Mouse (Mus musculus) G1E (cell line): Measurements from ENCODE around the gene Hibadh. TPM values are rescaled to one million over a fixed set of nuclear protein-coding genes. Genes with fewer than 3 reads are reported as not detected.
"Not testable (repeated sequence)": the region's sequence is repeated elsewhere in the genome, so short reads cannot be mapped to it uniquely, and the experiment has no call there.

Experiments used
- ATAC-seq: 2 replicates; pipeline ENCODE4 v1.8.0; 2016; ENCODE audit warnings: mild to moderate bottlenecking; ENCODE audit not compliant: insufficient number of reproducible peaks, poor library complexity, low FRiP score, severe bottlenecking; ENCODE audit errors: extremely low read depth
- DNase-seq: peaks from one replicate; pipeline ENCODE4 v3.0.0; 2012; ENCODE audit warnings: low spot score
- H3K27me3 ChIP-seq: 2 replicates; pipeline ENCODE4 v1.6.1; 2012; ENCODE audit warnings: mild to moderate bottlenecking, low read length, inconsistent platforms; ENCODE audit not compliant: insufficient read depth
- H3K36me3 ChIP-seq: replicated peaks from 2 replicates; pipeline ENCODE3; 2012; ENCODE audit warnings: mild to moderate bottlenecking, inconsistent platforms
- H3K4me1 ChIP-seq: 2 replicates; pipeline ENCODE4 v1.6.1; 2012; ENCODE audit warnings: low read depth, low read length, inconsistent platforms, mixed read lengths; ENCODE audit not compliant: insufficient read depth
- H3K4me3 ChIP-seq: 2 replicates; pipeline ENCODE4 v1.5.1; 2012; ENCODE audit warnings: low read depth, mild to moderate bottlenecking, inconsistent platforms, low read length, moderate library complexity, mixed read lengths
- H3K9me3 ChIP-seq: replicated peaks from 2 replicates; pipeline ENCODE4 v1.6.1; 2012; ENCODE audit warnings: inconsistent platforms
- CTCF ChIP-seq: IDR thresholded peaks from 2 replicates; pipeline ENCODE4 v1.5.1; 2012; ENCODE audit warnings: low read depth, low read length, inconsistent platforms, mixed read lengths
- GATA1 ChIP-seq: IDR thresholded peaks from 2 replicates; pipeline ENCODE4 v1.6.1; 2012; ENCODE audit warnings: borderline replicate concordance, low read length, inconsistent platforms, mixed read lengths
- GATA2 ChIP-seq: IDR thresholded peaks from 2 replicates; pipeline ENCODE4 v1.6.1; 2012; ENCODE audit warnings: low read depth, low read length, inconsistent platforms, borderline replicate concordance
- POLR2AphosphoS5 ChIP-seq: IDR thresholded peaks from 2 replicates; pipeline ENCODE4 v1.6.1; 2012; ENCODE audit warnings: low read depth, low read length, inconsistent platforms; ENCODE audit not compliant: insufficient replicate concordance
- TAL1 ChIP-seq: conservative IDR thresholded peaks from 2 replicates; pipeline ENCODE4 v1.6.1; 2012; ENCODE audit warnings: low read depth, low read length, inconsistent platforms, mixed read lengths
- polyA plus RNA-seq: library from polyadenylated mRNA; stranded (reverse); fragments of >175 nt; gene quantifications from 2 replicates; pipeline ENCODE4 v1.2.3, GENCODE M21; 2012
- total RNA-seq, 2 experiments: library from RNA; stranded (forward) in 1 of 2; stranded (reverse) in 1 of 2; fragments of 200-1000 nt in 1 of 2; fragments of >200 nt in 1 of 2; fragmentation: Nextera tagmentation in 1 of 2; gene quantifications; 2 replicates each; pipeline ENCODE4 v1.2.3; 2014 to 2017

Hibadh gene
- 105 and 112 TPM in 2 replicates for total RNA-seq (2014; fragmentation: Nextera tagmentation)
- 61.6 and 72.9 TPM in 2 replicates for total RNA-seq (2017)
- polyA plus RNA-seq = 16.7 and 20.1 TPM in 2 replicates

DNA sequence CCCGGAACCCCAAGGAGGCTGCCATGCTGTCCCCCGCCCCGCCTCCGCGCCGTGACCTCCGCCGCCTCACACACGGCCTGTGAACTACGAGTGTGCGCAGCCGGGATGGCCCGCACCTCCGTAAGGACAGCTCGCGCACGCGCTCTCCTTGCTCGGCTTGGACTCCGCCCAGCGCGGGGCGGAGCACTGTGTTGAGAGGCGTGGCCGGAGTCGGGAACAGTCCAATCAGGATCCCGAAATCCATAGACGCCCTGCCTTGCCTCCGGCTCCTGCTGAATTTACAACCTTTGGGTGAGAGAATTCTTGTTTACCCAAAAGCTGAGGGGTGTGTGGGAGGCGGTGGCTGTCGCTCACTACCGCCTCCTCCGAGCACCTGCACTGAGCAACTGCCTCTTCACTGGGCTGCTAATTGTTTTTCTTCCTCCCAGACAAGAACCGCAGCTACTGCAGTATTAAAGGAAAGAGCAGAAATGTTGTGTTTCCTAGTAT is at the start of gene Hibadh:
Gene Hibadh, minus strand, starts transcription at position 166 of the 489 bp plus-strand sequence.
- ATAC-seq (peak; percentile 94), DNase-seq (peak; percentile 90)
- Histone ChIP-seq H3K4me3 (peak within 1 kb of the TSS; percentile 80), H3K27me3 (no peaks in the 10 kb centered on the region), H3K36me3 (peaks cover 12% of the 10 kb centered on the region), H3K9me3 (no peaks in the 10 kb centered on the region), H3K4me1 (peaks cover 22% of the 10 kb centered on the region)
- no peak for TF ChIP-seq POLR2AphosphoS5
- no peak for TF ChIP-seq CTCF
- TF ChIP-seq GATA2 = no peak
- TF ChIP-seq TAL1 = no peak

- H3K4me3 ChIP-seq = no peak overlapping the region
- H3K9me3 ChIP-seq = no peaks in the 10 kb centered on the region
- DNase-seq = no peak
- H3K4me1 ChIP-seq = 0 out of 2 replicates have a peak, but pooled peaks cover 2% of the 10 kb centered on the region
- peaks cover 39% of the 10 kb centered on the region for H3K27me3 ChIP-seq
- no peak for TF ChIP-seq GATA1
- no peak for TF ChIP-seq CTCF
- no peak for TF ChIP-seq TAL1
- TF ChIP-seq GATA2 = no peak
- no peak for TF ChIP-seq POLR2AphosphoS5
- no peak for ATAC-seq
- no peaks in the 10 kb centered on the region for H3K36me3 ChIP-seq
These were observed 46.8 kb upstream of the Hibadh start for GRCm38 (mm10) chr6:52686901-52687500.

DNA sequence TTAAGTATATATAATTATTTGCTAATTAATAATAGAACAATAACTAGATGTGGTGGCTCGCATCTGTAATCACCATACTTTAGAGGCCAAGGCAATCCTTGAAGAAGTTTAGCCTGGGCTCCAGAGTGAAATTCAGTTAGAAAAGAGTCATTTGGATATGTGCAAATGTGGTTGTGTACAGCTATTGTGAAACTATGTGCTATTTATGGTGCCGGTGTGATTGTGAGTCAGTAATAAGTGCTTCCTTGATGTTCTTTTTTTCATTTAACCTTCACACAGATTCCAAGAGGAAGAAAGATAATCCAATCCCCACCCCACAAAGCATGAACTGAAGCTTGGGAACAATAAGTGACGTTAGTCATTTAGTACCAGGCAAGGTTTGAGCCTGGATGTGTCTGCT is 42.4 kb upstream of the Hibadh start:
- H3K4me1 ChIP-seq = peaks cover 14% of the 10 kb centered on the region
- H3K9me3 ChIP-seq = no peaks in the 10 kb centered on the region
- H3K4me3 ChIP-seq = no peak overlapping the region
- ATAC-seq = no peak
- TF ChIP-seq GATA2 (no peak), POLR2AphosphoS5 (no peak), TAL1 (no peak), GATA1 (no peak), CTCF (no peak)
- H3K36me3 ChIP-seq = no peaks in the 10 kb centered on the region
- peaks cover 39% of the 10 kb centered on the region for H3K27me3 ChIP-seq
- no peak for DNase-seq

DNA sequence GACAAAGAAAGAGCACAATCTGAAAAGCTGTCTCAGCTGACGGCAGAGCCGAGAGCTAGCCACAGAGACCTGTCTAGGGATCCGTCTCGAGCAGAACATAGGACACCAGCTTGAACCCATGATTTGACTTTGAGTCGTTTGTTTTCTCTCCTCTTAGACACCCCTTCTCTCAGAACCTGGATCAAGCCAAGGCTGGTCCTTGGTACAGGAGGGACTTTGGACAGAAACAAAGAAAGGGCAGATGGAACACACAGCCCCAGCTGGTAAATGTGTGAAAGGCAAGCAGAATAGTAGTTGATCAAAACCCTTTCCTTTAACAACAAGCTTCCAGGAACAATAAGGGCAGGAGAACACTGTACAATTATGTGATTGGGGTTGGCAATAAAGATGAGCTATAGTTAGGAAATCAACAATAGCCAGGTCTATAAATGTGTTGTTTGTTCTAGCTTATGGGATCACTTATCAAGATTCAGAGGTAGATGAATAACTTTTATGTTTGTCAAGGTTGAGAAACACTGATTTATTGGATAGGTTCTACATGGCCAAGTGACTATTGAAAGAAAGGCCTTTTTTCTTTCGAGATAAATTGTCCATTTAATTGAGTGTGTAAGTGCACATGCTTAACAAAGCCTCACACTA is 41.8 kb upstream of the Hibadh start:
- no peak for ATAC-seq

DNA sequence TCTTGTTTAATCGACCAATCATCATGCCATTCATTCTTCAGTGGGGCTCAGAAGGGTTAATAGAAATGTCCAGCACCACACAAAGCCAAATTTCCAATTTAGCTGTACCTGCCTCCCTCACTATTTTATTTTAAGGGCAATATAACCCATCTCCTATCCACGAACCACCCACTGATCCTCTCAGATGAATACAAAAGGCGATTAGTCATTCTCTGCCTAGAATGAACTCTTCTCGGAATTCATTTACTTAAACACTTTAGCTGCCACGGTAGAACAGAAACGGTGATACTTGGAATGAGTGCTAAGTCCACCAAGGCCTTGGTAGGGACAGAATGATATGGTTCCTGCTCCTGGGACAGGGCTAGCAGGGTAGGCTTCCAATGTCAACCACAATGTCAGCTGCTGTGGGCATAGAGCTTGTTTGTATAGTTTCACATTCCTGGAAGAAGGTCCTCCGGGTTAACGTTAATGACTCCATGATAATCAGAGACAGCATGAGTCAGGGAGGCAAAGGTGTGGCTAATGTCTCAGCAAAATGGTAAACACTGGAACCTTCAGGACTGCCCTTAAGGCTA is 40.4 kb upstream of the Hibadh start:
- ATAC-seq = no peak
- DNase-seq = no peak
- Histone ChIP-seq H3K4me1 (peaks cover 19% of the 10 kb centered on the region), H3K4me3 (no peak overlapping the region), H3K36me3 (no peaks in the 10 kb centered on the region), H3K27me3 (peaks cover 35% of the 10 kb centered on the region), H3K9me3 (no peaks in the 10 kb centered on the region)
- TF ChIP-seq TAL1 (no peak), CTCF (no peak), GATA1 (no peak), GATA2 (no peak), POLR2AphosphoS5 (no peak)

More for the DNA sequence above, 41.8 kb upstream of the Hibadh start:
- TF ChIP-seq TAL1 = no peak
- no peak for TF ChIP-seq GATA2
- TF ChIP-seq GATA1 = no peak
- Histone ChIP-seq H3K4me3 (no peak overlapping the region), H3K27me3 (peaks cover 39% of the 10 kb centered on the region), H3K9me3 (no peaks in the 10 kb centered on the region), H3K36me3 (no peaks in the 10 kb centered on the region), H3K4me1 (peaks cover 14% of the 10 kb centered on the region)
- no peak for DNase-seq

DNA sequence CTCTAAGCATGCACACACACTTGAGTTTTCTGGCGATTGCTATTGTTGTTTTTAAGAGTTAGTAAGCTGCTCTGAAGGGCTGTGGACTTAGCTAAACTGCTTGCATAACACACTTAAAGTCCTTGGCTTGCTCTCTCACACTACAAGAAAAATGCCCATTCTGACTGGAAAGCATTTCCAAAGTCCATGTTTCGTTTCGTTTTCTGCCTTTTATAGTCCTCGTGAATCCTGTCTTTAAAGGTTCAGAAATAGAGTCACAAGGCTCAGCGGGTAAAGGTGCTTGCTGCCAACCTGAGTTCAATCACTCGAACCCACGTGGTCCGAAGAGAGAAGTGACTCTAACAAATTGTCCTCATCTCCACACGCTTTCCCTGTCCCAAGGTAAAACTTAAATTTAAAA is 39.4 kb upstream of the Hibadh start:
- Histone ChIP-seq H3K4me3 (no peak overlapping the region), H3K27me3 (peaks cover 30% of the 10 kb centered on the region), H3K4me1 (peaks cover 22% of the 10 kb centered on the region), H3K9me3 (no peaks in the 10 kb centered on the region), H3K36me3 (no peaks in the 10 kb centered on the region)
- TF ChIP-seq CTCF = no peak
- TF ChIP-seq GATA2 = no peak
- TF ChIP-seq POLR2AphosphoS5 = no peak
- no peak for DNase-seq
- no peak for ATAC-seq

DNA sequence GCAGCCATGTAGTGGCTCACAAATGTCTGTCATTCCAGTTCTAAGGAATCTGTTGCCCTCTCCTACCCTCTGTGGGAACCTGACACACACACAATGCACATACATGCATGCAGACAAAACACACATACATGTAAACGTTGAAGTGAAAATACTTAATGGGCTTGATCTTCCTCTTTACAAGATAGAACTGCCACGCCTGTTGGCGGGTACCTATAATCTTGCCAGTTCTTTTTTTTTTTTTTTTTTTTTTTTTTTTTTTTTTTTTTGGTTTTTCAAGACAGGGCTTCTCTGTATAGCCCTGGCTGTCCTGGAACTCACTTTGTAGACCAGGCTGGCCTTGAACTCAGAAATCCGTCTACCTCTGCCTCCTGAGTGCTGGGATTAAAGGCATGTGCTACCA is 37.3 kb upstream of the Hibadh start:
- Histone ChIP-seq H3K4me1 (peaks cover 23% of the 10 kb centered on the region), H3K27me3 (peaks cover 27% of the 10 kb centered on the region)
- not testable (repeated sequence) for ATAC-seq, H3K4me3 ChIP-seq, DNase-seq, H3K9me3 ChIP-seq, H3K36me3 ChIP-seq
